Mouse (Mus musculus) adrenal gland, adult 8-10 months (tissue): ENCODE measurements at regions not wholly inside any gene's neighbourhood (a gene's known extent, or its start where the extent isn't known, plus 50 kb on each side); places are given as distances from the start of the nearest gene placed in this dataset.

Source experiments
- DNase-seq: peaks from one replicate; pipeline ENCODE4 v3.0.0; 2022

DNA sequence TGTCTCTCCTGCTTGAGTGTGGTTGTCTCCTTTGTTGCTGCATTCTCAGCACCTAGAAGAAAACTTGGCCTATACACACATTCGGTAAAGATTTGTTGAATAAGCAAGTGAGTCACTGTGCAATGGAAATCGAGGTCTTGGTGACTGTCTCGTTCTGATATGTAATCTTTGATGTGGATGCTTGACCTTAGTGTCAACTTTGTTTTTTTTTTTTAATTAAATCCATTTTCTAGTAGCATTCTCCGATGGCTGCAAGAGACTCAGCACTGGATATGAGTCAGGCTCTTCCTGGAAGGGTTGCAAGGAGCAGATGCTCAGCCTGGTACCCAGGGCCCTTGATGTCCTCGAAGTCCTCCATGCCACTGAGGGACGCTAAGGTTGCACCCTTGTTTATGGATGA is 50.9 kb upstream of the Ampd3 start:
- no peak for DNase-seq
